Mouse (Mus musculus) ovary, postnatal 36 days (tissue): Measurements from ENCODE around the gene Slc26a11.
A peak's percentile ranks its signal among the peaks of the same experiment; 100 is the strongest.

Experiments
- DNase-seq: peaks from one replicate; pipeline ENCODE4 v3.0.0; 2022; ENCODE audit warnings: low spot score, mixed read lengths

Gene Slc26a11

GRCm38 (mm10) chr11:119402501-119403160 is 47.3 kb downstream of the Slc26a11 start:
- no peak for DNase-seq

- DNase-seq = peak; percentile 28
Measured at GRCm38 (mm10) chr11:119404627-119405026, 49.3 kb downstream of the Slc26a11 start.

- no peak for DNase-seq
Measured at GRCm38 (mm10) chr11:119407381-119407780, 52.0 kb downstream of the Slc26a11 start.

DNA sequence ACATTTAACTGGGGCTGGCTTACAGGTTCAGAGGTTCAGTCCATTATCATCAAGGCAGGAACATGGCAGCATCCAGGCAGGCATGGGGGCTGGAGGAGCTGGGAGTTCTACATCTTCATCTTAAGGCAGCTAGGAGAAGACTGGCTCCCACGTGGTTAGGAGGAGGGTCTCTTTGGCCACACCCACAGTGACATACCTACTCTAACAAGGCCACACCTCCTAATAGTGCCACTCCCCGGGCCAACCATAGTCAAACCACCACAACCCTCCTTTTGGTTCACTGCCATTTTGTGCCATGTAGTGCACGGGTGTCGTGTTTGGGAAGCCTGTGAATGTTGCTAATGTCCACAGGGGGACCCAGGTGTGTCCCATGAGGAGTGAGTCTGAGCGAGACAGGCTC is 52.6 kb downstream of the Slc26a11 start:
- no peak for DNase-seq

DNA sequence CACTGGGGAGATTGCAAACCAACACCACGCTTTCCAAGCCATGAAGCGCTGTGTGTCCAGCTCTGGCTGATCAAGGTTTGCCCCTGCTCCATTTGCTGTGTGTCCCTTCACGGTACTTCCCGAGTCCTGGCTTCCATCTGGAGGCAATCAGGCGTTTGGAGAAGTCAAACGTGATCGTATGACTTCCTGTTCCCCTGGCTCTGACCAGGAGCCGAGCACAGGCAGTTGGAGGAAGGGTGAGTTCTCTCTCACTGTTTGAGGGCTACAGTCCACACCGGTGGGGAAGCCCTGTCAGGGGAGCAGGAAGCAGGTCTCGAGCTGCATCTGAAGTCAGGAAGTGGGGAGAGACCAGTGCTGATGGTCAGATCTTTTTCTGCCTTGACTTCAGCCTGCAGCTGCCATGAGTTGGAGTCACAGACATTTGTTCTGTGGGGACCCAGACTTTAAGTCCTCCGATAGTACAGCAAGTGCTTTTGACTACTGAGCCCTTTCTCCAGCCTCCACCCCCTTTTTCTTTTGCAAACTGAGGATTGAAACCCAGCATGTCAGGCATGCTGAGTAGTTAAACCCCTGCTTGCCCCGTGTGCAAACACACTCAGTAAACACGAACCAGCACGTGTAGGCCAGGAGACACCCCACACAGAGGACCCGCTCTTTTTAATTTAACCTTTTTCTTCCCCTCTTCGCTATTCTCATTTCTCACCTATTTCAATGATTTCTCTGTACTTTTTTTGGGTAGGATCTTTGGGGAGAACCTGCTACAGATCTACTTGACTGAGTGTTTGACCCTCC is 64.2 kb downstream of the Slc26a11 start:
- DNase-seq = no peak

DNA sequence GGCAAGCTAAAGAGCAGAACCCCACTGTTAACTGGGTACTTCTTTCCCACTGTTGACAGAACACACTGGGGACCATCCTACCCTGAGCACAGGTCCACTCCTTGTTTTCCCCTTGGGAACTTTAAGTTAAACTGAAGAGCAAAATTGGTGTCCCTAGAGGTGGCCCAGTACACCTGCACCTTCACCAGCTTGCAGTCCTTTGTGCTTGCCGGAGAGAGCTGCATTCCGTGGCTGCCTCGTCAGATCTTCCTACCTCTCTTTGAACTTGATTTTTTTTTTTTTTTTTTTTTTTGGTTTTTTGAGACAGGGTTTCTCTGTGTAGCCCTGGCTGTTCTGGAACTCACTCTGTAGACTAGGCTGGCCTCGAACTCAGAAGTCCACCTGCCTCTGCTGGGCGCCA is 65.1 kb downstream of the Slc26a11 start:
- DNase-seq = no peak

GRCm38 (mm10) chr11:119427431-119427830 is 72.1 kb downstream of the Slc26a11 start:
- no peak for DNase-seq

DNA sequence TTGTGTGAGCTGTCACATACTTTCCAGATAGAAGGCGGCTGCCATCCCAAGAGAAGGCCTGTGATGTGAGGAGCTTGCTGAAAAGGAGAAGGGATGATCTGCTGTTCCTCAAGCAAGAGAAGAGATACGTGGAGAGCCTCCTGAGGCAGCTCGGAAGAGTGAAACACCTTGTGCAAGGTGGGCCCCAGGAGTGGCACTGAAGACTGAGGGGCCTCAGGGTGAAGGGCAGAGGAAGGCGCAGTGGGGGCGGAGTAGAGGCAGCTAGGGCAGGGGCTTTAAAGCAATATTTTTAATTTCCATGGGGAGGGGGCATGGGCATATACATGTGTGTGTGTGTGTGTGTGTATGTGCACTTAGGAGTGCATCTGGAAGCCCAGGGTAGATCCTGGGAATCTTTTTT is 72.6 kb downstream of the Slc26a11 start:
- DNase-seq = no peak

- DNase-seq = peak; percentile 36
Measured at GRCm38 (mm10) chr11:119428649-119429136, 73.3 kb downstream of the Slc26a11 start.
